Mouse (Mus musculus) G1E (cell line): Measurements from ENCODE around the gene Gm28308.

Experiments used
- CTCF ChIP-seq: IDR thresholded peaks from 2 replicates; pipeline ENCODE4 v1.5.1; 2012; ENCODE audit warnings: low read depth, low read length, inconsistent platforms, mixed read lengths
- GATA1 ChIP-seq: IDR thresholded peaks from 2 replicates; pipeline ENCODE4 v1.6.1; 2012; ENCODE audit warnings: borderline replicate concordance, low read length, inconsistent platforms, mixed read lengths
- GATA2 ChIP-seq: IDR thresholded peaks from 2 replicates; pipeline ENCODE4 v1.6.1; 2012; ENCODE audit warnings: low read depth, low read length, inconsistent platforms, borderline replicate concordance
- POLR2AphosphoS5 ChIP-seq: IDR thresholded peaks from 2 replicates; pipeline ENCODE4 v1.6.1; 2012; ENCODE audit warnings: low read depth, low read length, inconsistent platforms; ENCODE audit not compliant: insufficient replicate concordance
- TAL1 ChIP-seq: conservative IDR thresholded peaks from 2 replicates; pipeline ENCODE4 v1.6.1; 2012; ENCODE audit warnings: low read depth, low read length, inconsistent platforms, mixed read lengths

DNA sequence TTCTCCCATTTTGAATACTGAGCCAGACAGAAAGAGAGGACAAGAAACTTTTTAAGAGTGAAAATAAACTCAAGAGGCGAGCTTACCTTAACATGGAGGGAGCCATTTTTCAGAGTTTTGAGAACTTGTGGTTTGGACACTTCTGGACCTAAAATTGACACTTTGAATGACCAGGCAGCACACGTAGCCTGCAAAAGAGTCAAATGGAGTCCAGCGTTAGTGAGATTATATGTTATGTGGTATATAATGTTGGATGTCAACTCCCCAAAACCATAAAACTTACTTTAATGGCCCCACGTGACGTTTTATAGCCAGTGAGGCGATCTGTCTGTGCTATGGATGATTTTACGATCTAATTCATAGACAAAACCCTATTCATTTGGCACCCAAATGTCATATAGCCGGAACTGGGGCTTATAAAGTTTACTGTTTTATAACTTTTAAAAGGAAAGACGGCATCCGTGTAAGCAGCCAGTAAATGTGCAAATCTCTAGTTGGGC lies 12.3 kb downstream of the Gm28308 start:
- no peak for TF ChIP-seq POLR2AphosphoS5
- no peak for TF ChIP-seq CTCF
- no peak for TF ChIP-seq GATA1
- TF ChIP-seq GATA2: no peak
- no peak for TF ChIP-seq TAL1
